Mouse (Mus musculus) CH12F3 (cell line): ENCODE measurements around the gene Hmces.
"Not testable (repeated sequence)": the region's sequence is repeated elsewhere in the genome, so short reads cannot be mapped to it uniquely, and the experiment has no call there.

ENCODE experiments used
- in situ Hi-C: fragments of 300-500 bp; cut with MboI; formaldehyde crosslinking; loops from 2 replicates; pipeline ENCODE4 v1.14.3; 2020; ENCODE audit warnings: low sequenced_read_pairs

Hmces gene

DNA sequence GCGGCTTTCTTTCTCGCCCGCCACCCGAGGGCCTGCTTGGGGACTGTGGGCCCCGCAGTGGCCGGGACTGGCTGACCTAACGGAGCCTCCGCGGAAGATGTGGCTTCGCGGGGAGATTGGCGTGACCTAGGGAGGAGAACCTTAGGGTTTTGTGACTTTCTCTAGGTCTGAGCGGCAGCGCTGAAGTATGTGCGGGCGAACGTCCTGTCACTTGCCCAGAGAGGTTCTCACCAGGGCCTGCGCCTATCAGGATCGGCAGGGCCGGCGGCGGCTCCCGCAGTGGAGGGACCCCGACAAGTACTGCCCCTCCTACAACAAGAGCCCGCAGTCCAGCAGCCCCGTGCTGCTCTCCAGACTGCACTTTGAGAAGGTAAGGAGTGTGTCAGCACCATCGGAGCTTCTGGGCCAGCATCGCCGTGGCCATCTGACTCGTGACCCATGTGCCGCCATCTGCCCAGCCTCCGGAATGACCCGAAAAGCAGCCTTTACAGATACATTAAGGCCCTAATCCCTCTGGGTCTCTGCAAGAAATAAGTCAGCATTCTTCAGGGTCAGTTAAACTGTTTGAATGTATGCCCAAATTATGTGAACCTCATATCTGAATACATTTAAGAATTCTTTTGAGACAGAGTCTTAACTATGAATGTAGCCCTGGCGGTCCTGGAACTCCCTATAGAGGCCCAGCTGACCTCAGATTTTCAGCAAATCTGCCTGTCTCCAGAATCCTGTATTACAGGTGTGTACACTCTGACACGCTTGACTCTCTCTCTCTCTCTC is 779 bp downstream of the Hmces start:
- in situ Hi-C loops: loop anchor here (5.0 kb wide), 1 partner anchor 78 kb away; no protein-coding TSS in a partner anchor

DNA sequence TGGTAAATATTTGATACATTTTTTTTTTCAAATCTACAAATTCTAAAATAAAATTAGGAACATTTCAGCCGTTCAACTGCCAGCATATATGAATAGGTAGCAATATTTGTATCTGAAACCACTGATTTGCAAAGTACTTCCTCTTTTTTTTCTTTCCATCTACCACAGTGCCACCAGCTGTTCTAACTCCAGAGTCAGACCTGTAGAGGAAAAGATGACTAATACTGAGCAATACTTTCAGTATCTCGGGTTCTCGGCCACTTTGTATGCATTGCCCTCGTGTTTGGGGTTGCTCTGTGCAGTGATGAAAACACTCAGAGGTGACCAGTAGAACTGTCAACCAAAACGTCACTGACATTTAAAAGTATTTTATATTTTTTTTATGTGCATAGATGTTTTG is 2.2 kb downstream of the Hmces start:
- in situ Hi-C loops: loop anchor here (5.0 kb wide), 1 partner anchor 76 kb away; no protein-coding TSS in a partner anchor

DNA sequence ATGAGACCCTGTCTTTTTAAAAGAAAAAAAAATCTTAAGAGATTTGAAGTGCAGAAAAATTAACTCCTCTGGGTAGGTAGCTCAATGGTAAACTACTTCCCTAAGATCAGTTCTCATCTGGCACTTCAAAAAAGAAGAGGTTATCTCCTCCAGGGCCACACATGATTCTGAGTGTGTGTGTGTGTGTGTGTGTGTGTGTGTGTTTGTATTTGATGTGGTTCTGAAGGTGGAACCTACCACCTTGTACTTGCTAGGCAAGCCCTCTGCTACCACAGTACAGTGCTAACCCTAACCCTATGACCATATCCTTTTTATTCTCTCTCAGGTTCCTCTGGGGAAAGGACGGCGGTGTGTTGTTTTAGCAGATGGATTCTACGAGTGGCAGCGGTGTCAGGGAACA is 7.5 kb downstream of the Hmces start:
- in situ Hi-C loops: no loop called here

DNA sequence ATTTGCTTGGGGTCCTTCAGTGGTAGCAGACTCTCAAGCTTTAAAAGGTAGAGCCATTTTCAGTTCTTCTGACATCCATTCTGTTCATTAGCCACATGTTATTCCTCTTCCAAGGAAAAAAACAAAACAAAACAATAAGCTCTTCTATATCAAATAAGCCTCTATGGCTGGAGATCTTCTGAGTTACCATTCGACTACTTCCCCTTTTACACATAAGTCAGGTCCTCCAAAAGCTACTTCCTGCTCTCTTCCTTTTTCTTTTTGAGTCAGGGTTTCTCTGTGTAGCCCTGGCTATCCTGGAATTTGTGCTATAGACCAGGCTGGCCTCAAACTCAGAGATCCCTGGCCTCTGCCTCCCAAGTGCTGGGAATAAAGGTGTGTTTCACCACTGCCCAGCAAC is 9.9 kb downstream of the Hmces start:
- in situ Hi-C loops: no loop called here

DNA sequence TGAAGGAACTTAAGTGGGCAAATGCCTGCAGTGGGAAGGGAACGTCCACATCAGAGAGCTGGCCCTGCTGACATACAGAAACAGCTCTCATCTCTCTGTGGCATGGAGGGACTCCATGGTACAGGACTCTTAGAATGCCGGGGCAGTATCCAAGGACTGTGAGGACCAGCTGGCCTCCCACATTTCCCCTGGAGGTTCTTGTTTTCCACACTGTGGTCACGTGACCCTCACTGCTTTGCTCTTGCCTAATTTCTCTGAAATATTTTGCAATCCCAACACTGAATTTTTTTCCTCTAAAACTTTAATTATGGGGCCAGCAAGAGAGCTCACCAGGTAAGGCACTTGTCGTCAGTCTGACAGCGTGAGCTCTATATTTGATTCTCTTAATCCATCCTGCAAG is 21.3 kb downstream of the Hmces start:
- in situ Hi-C loops: no loop called here

DNA sequence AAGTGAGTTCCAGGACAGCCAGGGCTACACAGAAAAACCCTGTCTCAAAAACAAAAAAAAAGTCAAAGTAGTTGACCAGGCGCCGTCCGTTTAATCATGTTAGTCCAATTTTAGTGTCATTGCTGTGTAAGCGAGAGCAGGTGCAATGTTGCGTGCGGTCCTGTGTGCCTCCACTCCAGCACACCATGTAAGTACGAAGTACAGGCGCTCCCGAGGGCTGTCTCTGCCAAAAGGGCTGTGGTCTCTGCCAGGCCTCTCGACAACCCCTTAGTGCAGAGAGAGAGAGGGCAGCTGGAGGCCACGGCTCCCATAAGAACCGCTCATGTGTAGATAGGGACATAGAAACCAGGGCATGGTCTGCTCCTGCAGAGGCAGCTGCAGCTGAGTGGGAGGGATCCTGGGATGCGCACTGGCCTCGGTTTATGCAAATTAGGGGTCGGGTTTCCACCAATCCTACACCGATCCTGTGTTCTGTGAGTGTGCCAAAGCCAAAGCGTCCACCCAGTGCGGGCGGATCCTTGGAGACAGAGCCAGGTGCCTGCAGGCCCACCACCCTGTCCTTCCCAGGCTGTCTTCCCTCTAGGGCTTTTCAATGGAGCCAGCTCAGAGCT is 23.5 kb downstream of the Hmces start:
- in situ Hi-C loops: no loop called here

DNA sequence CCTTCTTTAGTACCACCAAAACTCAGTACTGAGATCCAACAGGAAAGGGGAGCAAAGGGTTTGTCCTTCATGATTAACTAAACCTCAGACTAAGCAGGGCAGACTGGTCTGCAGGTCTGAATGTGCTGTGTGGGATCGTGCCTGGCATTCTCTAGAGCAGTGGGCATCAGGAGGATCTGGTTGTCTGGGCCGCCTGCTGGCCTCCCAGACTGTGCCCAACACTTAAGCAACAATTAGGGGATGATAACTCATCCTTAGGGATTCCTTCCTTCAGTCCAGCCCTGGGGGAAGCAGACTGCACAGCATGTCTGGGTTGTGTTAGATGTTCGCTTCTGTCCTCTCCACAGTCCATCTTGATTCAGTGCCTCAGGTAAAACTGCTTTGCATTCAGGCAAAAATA is 25.2 kb downstream of the Hmces start:
- in situ Hi-C loops: no loop called here

DNA sequence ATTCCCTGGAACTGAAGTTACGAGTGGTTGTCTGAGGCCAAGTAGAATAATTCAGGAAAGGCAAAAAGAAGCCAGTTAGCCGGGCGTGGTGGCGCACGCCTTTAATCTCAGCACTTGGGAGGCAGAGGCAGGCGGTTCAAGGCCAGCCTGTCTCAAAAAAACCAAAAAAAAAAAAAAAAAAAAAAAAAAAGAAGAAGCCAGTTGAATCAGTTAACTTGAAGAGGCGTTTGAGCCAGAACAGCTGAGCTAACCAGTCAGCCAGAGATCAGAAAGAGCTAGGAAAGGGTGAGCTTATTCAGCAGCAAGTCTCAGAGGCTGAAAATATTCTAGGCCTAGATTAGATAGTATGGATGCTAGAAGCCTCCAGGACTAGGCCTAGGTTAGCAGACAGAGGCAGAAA is 28.4 kb downstream of the Hmces start:
- in situ Hi-C loops: no loop called here

DNA sequence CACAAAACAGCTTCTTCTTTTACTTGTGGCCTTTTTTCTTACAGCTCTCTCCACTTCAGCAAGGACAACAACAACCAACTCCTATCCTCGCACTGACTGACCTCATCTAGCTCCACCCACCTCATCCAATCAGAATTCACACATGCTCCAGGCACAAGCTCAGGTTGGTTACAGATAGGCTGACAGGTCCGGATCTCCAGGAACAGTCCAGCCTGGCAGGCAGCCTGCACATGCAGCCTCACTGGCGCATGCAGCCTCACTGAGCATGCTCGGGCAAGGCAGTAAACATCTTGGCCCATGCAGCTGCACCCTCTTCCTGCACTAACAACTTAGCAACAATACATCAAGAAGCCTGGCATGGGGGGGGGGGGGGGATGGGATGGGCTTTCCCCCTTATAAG is 48.7 kb downstream of the Hmces start:
- in situ Hi-C loops: not testable (repeated sequence)

DNA sequence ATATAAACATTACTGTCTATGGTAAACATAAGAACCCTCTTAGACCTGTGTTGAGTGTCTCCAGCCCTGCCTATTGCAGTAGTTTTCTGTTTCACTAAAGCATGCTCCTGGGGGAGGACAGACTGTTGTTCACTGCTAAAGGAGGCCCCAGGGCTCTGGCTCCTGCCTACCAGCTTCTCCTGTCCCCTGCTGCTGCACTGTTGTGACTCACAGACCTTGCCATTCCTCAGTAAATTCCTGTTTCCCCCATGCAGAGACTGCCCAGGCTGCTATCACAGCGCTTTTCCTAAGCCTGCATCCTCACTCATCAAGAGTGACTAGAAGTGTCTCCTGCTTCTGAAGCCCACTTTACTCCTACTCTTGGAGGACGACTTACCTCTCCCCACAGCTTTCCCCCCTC is 56.3 kb downstream of the Hmces start:
- in situ Hi-C loops: no loop called here

DNA sequence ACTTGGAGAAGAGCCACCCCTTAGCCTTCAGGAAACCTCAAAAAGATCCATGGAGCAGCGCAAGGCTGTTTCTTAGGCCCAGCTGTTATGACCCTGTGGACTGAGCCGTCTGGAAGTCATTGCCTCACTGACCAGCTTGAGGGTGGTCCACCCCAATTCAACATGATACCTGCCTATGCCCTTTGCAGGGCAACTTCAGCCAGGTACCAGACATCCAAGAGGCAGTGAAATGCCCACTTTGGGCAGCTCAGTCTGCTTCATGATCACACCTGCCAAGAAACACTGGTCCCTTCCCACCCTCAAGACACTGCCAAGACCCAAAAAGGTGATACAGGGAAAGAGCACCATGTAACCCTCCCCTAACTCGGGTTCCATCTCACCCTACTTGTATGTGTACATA is 66.0 kb downstream of the Hmces start:
- in situ Hi-C loops: no loop called here

DNA sequence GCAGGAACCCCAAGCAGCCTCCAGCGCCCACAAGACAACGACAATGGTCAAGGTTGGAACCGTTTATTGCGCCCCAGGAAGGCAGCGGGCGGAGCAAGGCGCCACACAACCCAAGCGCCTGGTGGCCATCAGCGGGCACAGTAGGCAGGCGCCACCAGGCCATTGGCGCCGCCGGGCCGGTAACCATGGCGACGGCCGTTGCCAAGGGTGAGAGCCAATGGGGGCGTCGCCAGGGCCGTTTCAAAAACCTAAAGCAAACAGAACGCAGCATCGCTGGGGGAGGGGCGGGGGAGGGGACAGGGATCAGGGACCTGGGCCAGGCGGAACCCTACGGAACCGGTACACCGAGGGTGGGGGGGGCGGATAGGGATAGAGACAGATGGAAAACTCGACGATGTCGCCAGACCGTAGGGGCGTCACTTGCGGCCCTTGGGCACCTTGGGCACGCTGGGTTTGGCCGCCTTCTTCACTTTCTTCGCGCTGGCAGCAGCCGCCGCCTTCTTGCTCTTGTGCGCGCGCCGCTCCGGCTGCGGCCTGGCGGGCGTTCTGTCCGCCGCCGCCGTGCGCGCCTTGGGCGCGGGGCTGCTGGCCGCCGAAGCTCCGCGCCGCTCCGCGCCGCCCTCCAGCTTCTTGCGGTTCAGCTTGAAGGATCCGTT is 66.8 kb downstream of the Hmces start:
- in situ Hi-C loops: no loop called here

DNA sequence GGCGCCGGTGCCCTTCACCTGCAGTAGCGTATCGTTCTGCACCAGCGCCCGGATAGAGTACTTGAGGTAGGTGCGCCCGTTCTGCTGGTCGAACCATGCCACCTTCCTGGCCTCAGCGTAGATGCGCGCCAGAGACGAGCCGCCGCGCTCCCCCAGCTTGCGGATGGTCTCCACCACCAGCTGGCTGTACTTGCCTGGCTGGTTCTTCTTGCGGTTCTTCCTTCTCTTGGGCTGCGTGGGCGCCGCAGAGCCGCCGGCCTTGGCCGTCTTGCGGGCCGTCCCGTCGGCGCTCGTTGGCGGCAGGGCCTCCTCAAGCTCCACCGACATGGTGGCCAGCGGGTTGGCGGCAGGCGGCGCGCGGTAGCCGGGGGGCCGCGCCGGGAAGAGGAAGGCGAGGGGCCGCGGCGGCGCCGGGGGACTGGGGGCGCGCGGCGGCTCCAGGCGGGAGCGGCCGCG is 67.3 kb downstream of the Hmces start:
- in situ Hi-C loops: no loop called here

DNA sequence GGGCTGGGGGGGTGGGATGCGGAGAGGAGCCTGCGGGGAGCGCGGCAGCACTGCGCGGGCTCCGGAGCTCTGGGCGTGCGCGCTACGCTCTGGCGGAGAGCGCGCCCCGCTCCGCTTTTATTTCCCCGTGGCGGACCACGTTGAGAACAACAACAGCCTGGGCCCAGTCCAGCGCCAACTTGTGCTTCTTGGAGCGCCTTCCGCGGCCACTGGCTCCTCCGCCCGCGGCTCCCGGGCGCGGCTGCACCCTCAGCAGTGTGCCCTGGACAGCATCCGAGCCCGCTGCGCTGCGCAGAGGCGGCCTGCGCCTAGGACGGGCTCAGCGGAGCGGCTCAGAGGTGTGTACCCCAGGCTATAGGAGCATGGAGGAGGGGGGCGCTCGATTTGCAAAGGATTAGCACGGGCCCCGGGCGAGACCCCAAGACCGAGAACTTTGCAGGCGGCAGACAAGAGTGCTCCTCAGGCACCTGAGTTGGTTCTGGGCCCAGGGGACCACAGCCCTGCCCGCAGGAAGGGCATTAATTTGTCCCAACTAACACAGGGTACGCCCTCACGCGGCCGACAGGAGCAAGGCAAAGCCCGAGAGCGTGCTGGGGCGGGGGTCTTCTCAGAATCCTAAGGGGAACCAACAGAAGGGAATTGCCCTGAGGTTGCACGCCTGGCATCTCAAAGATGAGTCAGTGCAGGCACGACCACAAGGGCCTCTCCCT is 68.0 kb downstream of the Hmces start, which contains the start of gene H1fx:
H1fx (minus strand) TSS at position 91 of the 710 bp plus-strand sequence.
- in situ Hi-C loops: no loop called here

DNA sequence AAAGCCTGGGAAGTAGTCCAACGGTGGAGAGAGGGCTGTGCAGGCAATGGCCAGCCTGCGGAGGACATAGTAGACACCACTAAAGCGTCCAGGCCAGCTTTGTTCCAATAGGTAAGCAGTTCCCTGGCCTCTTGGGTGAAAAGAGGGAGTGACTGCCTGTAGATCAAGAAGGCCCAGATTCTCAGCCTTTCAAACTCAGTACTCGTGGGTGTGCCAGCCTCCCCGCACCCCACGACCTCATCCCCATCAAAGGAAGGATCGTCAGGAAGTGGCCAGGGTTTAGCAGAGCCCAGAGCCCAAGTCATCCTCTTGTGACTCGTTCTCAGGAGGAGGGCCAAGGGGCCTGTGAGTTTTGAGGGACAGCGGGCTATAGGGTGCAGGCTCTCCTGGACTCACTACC is 68.8 kb downstream of the Hmces start:
- in situ Hi-C loops: no loop called here
